Mouse (Mus musculus): Measurements from ENCODE around the gene Pmm1. TPM values are rescaled to one million over a fixed set of nuclear protein-coding genes. Genes with fewer than 3 reads are reported as not detected.
"Not testable (repeated sequence)": the region's sequence is repeated elsewhere in the genome, so short reads cannot be mapped to it uniquely, and the experiment has no call there.

The Pmm1 gene
- polyA plus RNA-seq, 1 experiment from 2014 or later = 19.9 TPM

DNA sequence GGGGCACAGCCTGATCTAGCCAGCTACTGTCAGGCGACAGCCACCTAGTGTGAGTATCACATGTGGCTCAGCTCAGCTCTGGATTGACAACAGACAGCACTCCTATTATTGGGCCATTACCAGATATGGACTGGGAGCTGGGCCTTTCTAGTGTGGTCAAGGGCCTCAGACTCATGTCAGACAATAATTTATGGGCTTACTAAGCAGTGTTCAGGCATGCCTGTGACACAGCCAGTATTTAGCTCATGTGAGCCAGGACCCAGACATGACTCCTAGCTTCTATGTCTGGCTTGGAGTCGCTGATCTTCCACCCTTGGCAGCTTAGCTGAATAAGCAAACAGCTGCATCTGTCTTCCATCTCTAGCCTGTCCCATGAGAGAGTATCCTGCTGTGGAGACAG, 48.2 kb downstream of the Pmm1 start:
- H3K4me1 ChIP-seq (ENCODE audit: control insufficient read depth, insufficient read depth, low read length) = no peaks in the 10 kb centered on the region
- H3K4me3 ChIP-seq (ENCODE audit: low read depth, low read length) = no peak overlapping the region
- no peaks in the 10 kb centered on the region for H3K9me3 ChIP-seq (replicated peaks; ENCODE audit: control insufficient read depth, low read length)
- peaks cover 13% of the 10 kb centered on the region for H3K36me3 ChIP-seq (replicated peaks; ENCODE audit: control insufficient read depth, insufficient read depth, low read depth, low read length)
- no peak overlapping the region for H3K9ac ChIP-seq (replicated peaks; ENCODE audit: low read length)
- ATAC-seq (replicated peaks; ENCODE audit: insufficient number of reproducible peaks, low FRiP score, low TSS enrichment, low read depth) (no peak), DNase-seq (ENCODE audit: low spot score) (no peak)
- H3K27me3 ChIP-seq (ENCODE audit: control insufficient read depth, insufficient read depth, low read length) = no peaks in the 10 kb centered on the region
- no peak overlapping the region for H3K27ac ChIP-seq (replicated peaks; ENCODE audit: low read depth, low read length)
- WGBS = 81% methylated on average over 2 of the region's 2 CpGs
- no peak overlapping the region for H3K4me2 ChIP-seq (ENCODE audit: low read depth, low read length)

DNA sequence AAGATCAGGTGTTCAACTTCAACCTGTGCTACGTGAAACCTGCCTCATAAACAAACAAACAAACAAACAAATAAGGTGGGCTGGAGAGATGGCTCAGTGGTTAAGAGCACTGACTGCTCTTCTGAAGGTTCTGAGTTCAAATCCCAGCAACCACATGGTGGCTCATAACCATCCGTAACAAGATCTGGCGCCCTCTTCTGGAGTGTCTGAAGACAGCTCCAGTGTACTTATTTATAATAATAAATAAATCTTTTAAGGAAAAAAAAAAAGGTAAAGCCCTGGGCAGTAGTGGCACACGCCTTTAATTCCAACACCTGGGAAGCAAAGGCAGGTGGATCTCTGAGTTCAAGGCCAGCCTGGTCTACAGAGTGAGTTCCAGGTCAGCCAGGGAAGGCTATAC, 52.0 kb downstream of the Pmm1 start:
- not testable (repeated sequence) for H3K36me3 ChIP-seq (replicated peaks; ENCODE audit: control insufficient read depth, insufficient read depth, low read depth, low read length); H3K4me2 ChIP-seq (ENCODE audit: low read depth, low read length); H3K4me1 ChIP-seq (ENCODE audit: control insufficient read depth, insufficient read depth, low read length); DNase-seq (ENCODE audit: low spot score); H3K27ac ChIP-seq (replicated peaks; ENCODE audit: low read depth, low read length); ATAC-seq (replicated peaks; ENCODE audit: insufficient number of reproducible peaks, low FRiP score, low TSS enrichment, low read depth); H3K9ac ChIP-seq (replicated peaks; ENCODE audit: low read length); H3K27me3 ChIP-seq (ENCODE audit: control insufficient read depth, insufficient read depth, low read length); H3K9me3 ChIP-seq (replicated peaks; ENCODE audit: control insufficient read depth, low read length); H3K4me3 ChIP-seq (ENCODE audit: low read depth, low read length)
- WGBS = 91% methylated on average over 4 of the region's 4 CpGs

DNA sequence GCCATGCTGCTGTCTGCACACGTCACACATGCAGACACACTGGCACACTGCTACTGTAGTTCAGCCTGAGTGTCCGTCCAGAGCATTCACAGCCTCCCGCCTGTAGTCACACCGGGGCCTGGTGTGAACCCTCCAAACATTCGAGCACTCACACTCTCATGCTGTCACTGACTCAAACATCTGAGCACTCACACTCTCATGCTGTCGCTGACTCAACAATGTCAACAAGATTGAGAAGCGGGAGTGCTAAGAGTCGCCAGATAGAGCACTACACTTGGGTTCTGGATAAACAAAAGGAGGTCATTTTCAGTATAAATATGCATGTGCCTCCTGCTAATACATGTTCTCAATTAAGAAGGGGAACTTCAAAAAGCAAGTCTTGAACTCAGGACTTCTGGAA, 52.8 kb downstream of the Pmm1 start:
- ATAC-seq (replicated peaks; ENCODE audit: insufficient number of reproducible peaks, low FRiP score, low TSS enrichment, low read depth) = no peak
- Histone ChIP-seq H3K27me3 (ENCODE audit: control insufficient read depth, insufficient read depth, low read length) (no peaks in the 10 kb centered on the region), H3K4me1 (ENCODE audit: control insufficient read depth, insufficient read depth, low read length) (no peaks in the 10 kb centered on the region), H3K4me2 (ENCODE audit: low read depth, low read length) (no peak overlapping the region), H3K27ac (replicated peaks; ENCODE audit: low read depth, low read length) (no peak overlapping the region), H3K36me3 (replicated peaks; ENCODE audit: control insufficient read depth, insufficient read depth, low read depth, low read length) (peaks cover 9% of the 10 kb centered on the region), H3K9ac (replicated peaks; ENCODE audit: low read length) (no peak overlapping the region), H3K4me3 (ENCODE audit: low read depth, low read length) (no peak overlapping the region), H3K9me3 (replicated peaks; ENCODE audit: control insufficient read depth, low read length) (no peaks in the 10 kb centered on the region)
- DNase-seq (ENCODE audit: low spot score) = no peak
- 95% methylated on average over 8 of the region's 8 CpGs for WGBS

DNA sequence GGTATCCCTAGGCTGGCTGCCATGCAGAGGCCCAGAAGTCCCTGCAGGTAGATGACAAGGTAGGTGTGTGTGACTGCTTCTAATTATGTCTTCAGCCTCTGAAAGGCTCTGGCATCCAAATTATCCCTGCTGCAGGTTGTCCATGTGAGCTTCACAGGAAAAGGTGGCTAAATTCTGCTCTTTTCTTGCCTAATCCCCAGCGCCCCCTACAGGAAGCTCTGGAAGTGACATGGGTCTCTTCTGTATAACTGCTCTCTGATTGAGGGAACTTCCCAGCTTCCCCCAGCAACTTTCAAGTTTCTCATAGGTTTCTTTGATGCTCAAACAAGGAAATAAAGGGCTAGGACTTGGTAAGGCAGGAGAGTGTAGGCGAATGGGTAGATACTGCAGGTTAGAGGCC, 55.8 kb downstream of the Pmm1 start:
- H3K4me1 ChIP-seq (ENCODE audit: control insufficient read depth, insufficient read depth, low read length) = no peaks in the 10 kb centered on the region
- H3K9me3 ChIP-seq (replicated peaks; ENCODE audit: control insufficient read depth, low read length) = no peaks in the 10 kb centered on the region
- no peak overlapping the region for H3K4me3 ChIP-seq (ENCODE audit: low read depth, low read length)
- no peak overlapping the region for H3K27ac ChIP-seq (replicated peaks; ENCODE audit: low read depth, low read length)
- DNase-seq (ENCODE audit: low spot score) (peak; percentile 74), ATAC-seq (replicated peaks; ENCODE audit: insufficient number of reproducible peaks, low FRiP score, low TSS enrichment, low read depth) (no peak)
- H3K4me2 ChIP-seq (ENCODE audit: low read depth, low read length) = no peak overlapping the region
- 41% methylated on average over 2 of the region's 2 CpGs for WGBS
- H3K36me3 ChIP-seq (replicated peaks; ENCODE audit: control insufficient read depth, insufficient read depth, low read depth, low read length) = peaks cover 9% of the 10 kb centered on the region
- no peak overlapping the region for H3K9ac ChIP-seq (replicated peaks; ENCODE audit: low read length)
- H3K27me3 ChIP-seq (ENCODE audit: control insufficient read depth, insufficient read depth, low read length) = no peaks in the 10 kb centered on the region

Other genes starting within 250 kb of the Pmm1 start
- 39.2 and 42.2 TPM in 2 replicates for gene Zc3h7b, start 215.9 kb downstream of the Pmm1 start, polyA plus RNA-seq (2014; fragmentation: Nextera tagmentation; extraction: Ambion mirVana)
- 121 and 126 TPM in 2 replicates for gene Rangap1, start 215.4 kb downstream of the Pmm1 start, polyA plus RNA-seq (2014; fragmentation: Nextera tagmentation; extraction: Ambion mirVana)
- 11.4 and 13.1 TPM in 2 replicates for gene Tef, start 158.5 kb downstream of the Pmm1 start, polyA plus RNA-seq (2014; fragmentation: Nextera tagmentation; extraction: Ambion mirVana)
- 10.7 and 11.1 TPM in 2 replicates for gene Tob2, start 102.1 kb downstream of the Pmm1 start, polyA plus RNA-seq (2014; fragmentation: Nextera tagmentation; extraction: Ambion mirVana)
- 194 and 213 TPM in 2 replicates for gene Phf5a, start 89.0 kb downstream of the Pmm1 start, polyA plus RNA-seq (2014; fragmentation: Nextera tagmentation; extraction: Ambion mirVana)
- gene Aco2, start 88.6 kb downstream of the Pmm1 start, polyA plus RNA-seq (2014; fragmentation: Nextera tagmentation; extraction: Ambion mirVana) = 144 and 153 TPM in 2 replicates
- 60.3 and 63.5 TPM in 2 replicates for gene Polr3h, start 34.7 kb downstream of the Pmm1 start, polyA plus RNA-seq (2014; fragmentation: Nextera tagmentation; extraction: Ambion mirVana)
- gene Csdc2, start 24.2 kb downstream of the Pmm1 start, polyA plus RNA-seq (2014; fragmentation: Nextera tagmentation; extraction: Ambion mirVana) = 5.5 and 8.4 TPM in 2 replicates
- gene 1700029P11Rik, start 19.6 kb upstream of the Pmm1 start, polyA plus RNA-seq (2014; fragmentation: Nextera tagmentation; extraction: Ambion mirVana) = not detected in 2 replicates
- gene Xrcc6, start 26.9 kb upstream of the Pmm1 start, polyA plus RNA-seq (2014; fragmentation: Nextera tagmentation; extraction: Ambion mirVana) = 91.5 and 94.4 TPM in 2 replicates
- 26.9 and 31.6 TPM in 2 replicates for gene Desi1, start 72.9 kb upstream of the Pmm1 start, polyA plus RNA-seq (2014; fragmentation: Nextera tagmentation; extraction: Ambion mirVana)
- 342 and 357 TPM in 2 replicates for gene Snu13, start 86.7 kb upstream of the Pmm1 start, polyA plus RNA-seq (2014; fragmentation: Nextera tagmentation; extraction: Ambion mirVana)
- 0.06 TPM in 1 of 2 replicates, not detected in the other for gene 4930407I10Rik, start 98.2 kb upstream of the Pmm1 start, polyA plus RNA-seq (2014; fragmentation: Nextera tagmentation; extraction: Ambion mirVana)
- gene Mei1, start 109.1 kb upstream of the Pmm1 start, polyA plus RNA-seq (2014; fragmentation: Nextera tagmentation; extraction: Ambion mirVana) = not detected in 2 replicates
- gene Ccdc134, start 167.0 kb upstream of the Pmm1 start, polyA plus RNA-seq (2014; fragmentation: Nextera tagmentation; extraction: Ambion mirVana) = 19.9 and 21.0 TPM in 2 replicates
- gene Srebf2, start 186.3 kb upstream of the Pmm1 start, polyA plus RNA-seq (2014; fragmentation: Nextera tagmentation; extraction: Ambion mirVana) = 105 and 109 TPM in 2 replicates